Mouse (Mus musculus) liver, embryonic 14.5 days (tissue): Measurements from ENCODE around the gene Tnnt3. TPM values are rescaled to one million over a fixed set of nuclear protein-coding genes. Genes with fewer than 3 reads are reported as not detected.

Experiments used
- ATAC-seq: fragments of 200-750 bp; cut with Nextera tagmentation; 2 replicates; pipeline ENCODE4 v1.8.0; 2017; ENCODE audit warnings: moderate number of reproducible peaks, mild to moderate bottlenecking, moderate library complexity; ENCODE audit not compliant: insufficient read depth
- DNase-seq, 3 experiments: peaks; one replicate each; pipeline ENCODE4 v3.0.0-alpha.2; 2012 to 2013; ENCODE audit warnings: low read depth in 3 of 3, low spot score in 3 of 3
- H3K27ac ChIP-seq: fragments of 300-500 bp; sonication (generic); 2 replicates; pipeline ENCODE4 v1.5.1; 2014; ENCODE audit warnings: moderate library complexity, mild to moderate bottlenecking, control low read depth, inconsistent platforms
- H3K27me3 ChIP-seq: fragments of 300-500 bp; sonication (generic); 2 replicates; pipeline ENCODE4 v1.6.1; 2014; ENCODE audit warnings: mild to moderate bottlenecking, low read length, moderate library complexity; ENCODE audit not compliant: control insufficient read depth, insufficient read depth
- H3K36me3 ChIP-seq: fragments of 300-500 bp; sonication (generic); replicated peaks from 2 replicates; pipeline ENCODE4 v1.6.1; 2014; ENCODE audit warnings: low read depth; ENCODE audit not compliant: control insufficient read depth, insufficient read depth
- H3K4me1 ChIP-seq, 2 experiments: fragments of 200-500 bp in 1 of 2; fragments of 300-500 bp in 1 of 2; sonication (generic) in 1 of 2; replicated peaks; 2 replicates each; pipeline ENCODE4 v1.6.1; 2012 to 2014; ENCODE audit warnings: antibody characterized with exemption in 1 of 2, inconsistent platforms in 1 of 2, low read length in 1 of 2; ENCODE audit not compliant: control insufficient read depth in 2 of 2, insufficient read depth in 2 of 2
- H3K4me2 ChIP-seq: fragments of 300-500 bp; sonication (generic); 2 replicates; pipeline ENCODE4 v1.6.1; 2014; ENCODE audit warnings: low read depth, mild to moderate bottlenecking, control low read depth, moderate library complexity
- H3K4me3 ChIP-seq, 2 experiments: fragments of 200-500 bp in 1 of 2; fragments of 300-500 bp in 1 of 2; sonication (generic) in 1 of 2; 2 replicates each; pipeline ENCODE4 v1.5.1; 2012 to 2014; ENCODE audit warnings: low read depth in 2 of 2, low read length in 2 of 2, mild to moderate bottlenecking in 2 of 2, control low read depth in 1 of 2, inconsistent platforms in 1 of 2, moderate library complexity in 1 of 2; ENCODE audit not compliant: insufficient read depth in 1 of 2
- H3K9ac ChIP-seq: fragments of 300-500 bp; sonication (generic); replicated peaks from 2 replicates; pipeline ENCODE4 v1.6.1; 2014; ENCODE audit warnings: mild to moderate bottlenecking, control low read depth, moderate library complexity
- H3K9me3 ChIP-seq: fragments of 300-500 bp; sonication (generic); 2 replicates; pipeline ENCODE4 v1.6.1; 2016; ENCODE audit warnings: low read length, mixed read lengths; ENCODE audit not compliant: control insufficient read depth
- CTCF ChIP-seq: IDR thresholded peaks from 2 replicates; pipeline ENCODE4 v1.5.1; 2016; ENCODE audit warnings: antibody characterized with exemption, low read depth, control low read depth
- EP300 ChIP-seq: IDR thresholded peaks from 2 replicates; pipeline ENCODE4 v1.6.1; 2016; ENCODE audit warnings: antibody characterized with exemption, low read depth
- WGBS: fragments of 180-500 bp; shearing (Covaris S2); extraction: QIAGEN DNeasy Blood & Tissue Kit; methylation state at CpG from one replicate; pipeline ENCODE4 v1.1.7; 2014; ENCODE audit not compliant: insufficient replicate concordance; 5-methylcytosine and 5-hydroxymethylcytosine counted together
- polyA plus RNA-seq, 2 experiments: library from polyadenylated mRNA; depleted of rRNA in 1 of 2; stranded (reverse) in 1 of 2; unstranded in 1 of 2; fragments of >200 nt; fragmentation: Nextera tagmentation in 1 of 2; extraction: Ambion mirVana in 1 of 2; gene quantifications; 2 replicates each; pipeline versions ENCODE4 v1.2.1 to v1.2.3; 2012 to 2014

Gene Tnnt3
- polyA plus RNA-seq, 2 experiments = 0.15 to 0.17 TPM

DNA sequence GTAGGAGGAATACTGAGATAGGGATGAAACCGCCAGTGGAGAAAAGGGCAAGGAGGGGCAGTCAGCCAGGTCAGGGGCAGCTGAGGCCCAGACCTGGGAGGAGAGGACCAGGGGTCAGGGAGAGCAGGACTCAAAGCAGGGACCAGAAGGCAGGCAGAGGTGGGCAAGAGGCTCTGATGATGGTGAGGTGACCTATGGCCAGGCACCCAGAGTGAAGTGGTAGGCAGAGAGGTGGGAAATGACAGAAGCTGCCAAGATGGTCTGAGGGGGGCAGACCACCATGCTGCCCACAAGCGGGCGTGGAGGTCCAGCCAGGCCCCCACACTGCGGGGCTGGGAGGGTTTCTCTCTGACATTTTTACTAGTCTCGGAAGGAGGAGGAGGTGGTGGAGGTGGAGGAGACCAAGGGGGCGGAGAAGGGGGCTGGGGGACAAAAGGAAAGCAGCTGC, 27.2 kb upstream of the Tnnt3 start:
- Histone ChIP-seq H3K4me1 (0 out of 4 replicates have a peak, but pooled peaks cover 0 to 5% of the 10 kb centered on the region in 2 experiments), H3K27me3 (no peaks in the 10 kb centered on the region), H3K4me2 (no peak overlapping the region), H3K27ac (no peak overlapping the region), H3K9ac (no peak overlapping the region), H3K4me3 (no peak overlapping the region), H3K9me3 (no peaks in the 10 kb centered on the region), H3K36me3 (no peaks in the 10 kb centered on the region)
- whole genome bisulfite sequencing = 49% methylated on average over 6 of the region's 6 CpGs
- DNase-seq = no peak
- no peak for ATAC-seq
- no peak for TF ChIP-seq CTCF
- no peak for TF ChIP-seq EP300

GRCm38 (mm10) chr7:142471884-142472570, 26.6 kb upstream of the Tnnt3 start:
- TF ChIP-seq EP300 (no peak), CTCF (no peak)
- WGBS = 55% methylated on average over 15 of the region's 15 CpGs
- H3K27me3 ChIP-seq = no peaks in the 10 kb centered on the region
- DNase-seq = no peak
- no peak for ATAC-seq
- H3K9me3 ChIP-seq = no peaks in the 10 kb centered on the region
- H3K4me3 ChIP-seq = no peak overlapping the region
- no peak overlapping the region for H3K27ac ChIP-seq
- H3K9ac ChIP-seq = no peak overlapping the region
- H3K36me3 ChIP-seq = no peaks in the 10 kb centered on the region
- H3K4me1 ChIP-seq = 0 out of 4 replicates have a peak, but pooled peaks cover 0 to 5% of the 10 kb centered on the region in 2 experiments
- H3K4me2 ChIP-seq = no peak overlapping the region

DNA sequence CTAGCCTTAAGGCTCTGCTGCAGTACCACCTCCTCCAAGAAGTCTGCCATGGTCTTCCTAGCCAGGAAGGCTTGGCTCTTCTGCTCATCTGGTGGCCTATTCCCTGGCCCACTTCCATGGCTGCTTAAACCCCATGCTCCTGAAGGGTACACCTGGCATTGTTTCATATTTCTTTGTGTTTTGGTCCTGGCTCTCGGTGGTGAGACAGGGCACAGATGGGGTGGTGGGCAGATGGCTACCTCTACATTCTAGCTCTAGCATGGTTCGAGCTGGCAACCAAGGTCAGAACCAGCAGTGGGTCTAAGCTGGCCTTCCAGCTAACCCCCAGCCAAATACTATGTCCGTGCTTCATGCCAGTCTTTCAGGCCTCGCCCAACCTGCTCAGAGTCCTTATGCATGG, 25.7 kb upstream of the Tnnt3 start:
- Histone ChIP-seq H3K4me1 (0 out of 4 replicates have a peak, but pooled peaks cover 0 to 5% of the 10 kb centered on the region in 2 experiments), H3K4me3 (no peak overlapping the region), H3K9me3 (no peaks in the 10 kb centered on the region), H3K27me3 (no peaks in the 10 kb centered on the region), H3K27ac (no peak overlapping the region), H3K36me3 (no peaks in the 10 kb centered on the region), H3K4me2 (no peak overlapping the region), H3K9ac (no peak overlapping the region)
- TF ChIP-seq EP300 = no peak
- TF ChIP-seq CTCF = no peak
- WGBS = 70% methylated on average over 4 of the region's 4 CpGs
- DNase-seq (no peak), ATAC-seq (no peak)

GRCm38 (mm10) chr7:142473476-142473875, 25.2 kb upstream of the Tnnt3 start:
- Histone ChIP-seq H3K27ac (no peak overlapping the region), H3K27me3 (no peaks in the 10 kb centered on the region), H3K4me1 (0 out of 4 replicates have a peak, but pooled peaks cover 0 to 5% of the 10 kb centered on the region in 2 experiments), H3K9ac (no peak overlapping the region), H3K9me3 (no peaks in the 10 kb centered on the region), H3K36me3 (no peaks in the 10 kb centered on the region), H3K4me3 (no peak overlapping the region), H3K4me2 (no peak overlapping the region)
- 51% methylated on average over 2 of the region's 2 CpGs for WGBS
- DNase-seq = no peak
- TF ChIP-seq EP300 (no peak), CTCF (no peak)
- no peak for ATAC-seq

- Histone ChIP-seq H3K4me2 (no peak overlapping the region), H3K36me3 (no peaks in the 10 kb centered on the region), H3K4me1 (0 out of 4 replicates have a peak, but pooled peaks cover 0 to 5% of the 10 kb centered on the region in 2 experiments), H3K9me3 (no peaks in the 10 kb centered on the region), H3K9ac (no peak overlapping the region), H3K4me3 (no peak overlapping the region), H3K27me3 (no peaks in the 10 kb centered on the region), H3K27ac (no peak overlapping the region)
- TF ChIP-seq EP300 (no peak), CTCF (no peak)
- DNase-seq (no peak), ATAC-seq (no peak)
- 67% methylated on average over 14 of the region's 14 CpGs for WGBS
These were observed 23.8 kb upstream of the Tnnt3 start for GRCm38 (mm10) chr7:142474799-142475198.
